Mouse (Mus musculus): ENCODE results near the gene Gng12. TPM values are rescaled to one million over a fixed set of nuclear protein-coding genes. Genes with fewer than 3 reads are reported as not detected.
"Not testable (repeated sequence)": the region's sequence is repeated elsewhere in the genome, so short reads cannot be mapped to it uniquely, and the experiment has no call there.

Gene Gng12
- polyA plus RNA-seq, 1 experiment from 2014 or later = 56.0 TPM

GRCm38 (mm10) chr6:67015739-67016519 lies 119.7 kb downstream of the Gng12 start:
- ATAC-seq (ENCODE audit: insufficient number of reproducible peaks, insufficient read depth, low FRiP score, low TSS enrichment, low read depth) = no peak
- Histone ChIP-seq H3K4me2 (no peak overlapping the region), H3K9ac (no peak overlapping the region), H3K36me3 (no peaks in the 10 kb centered on the region), H3K4me1 (no peaks in the 10 kb centered on the region), H3K4me3 (no peak overlapping the region), H3K27ac (no peak overlapping the region), H3K9me3 (no peaks in the 10 kb centered on the region), H3K27me3 (no peaks in the 10 kb centered on the region)
- WGBS = 67% methylated on average over 8 of the region's 8 CpGs

GRCm38 (mm10) chr6:67016520-67017111 lies 120.4 kb downstream of the Gng12 start:
- Histone ChIP-seq H3K9ac (no peak overlapping the region), H3K36me3 (no peaks in the 10 kb centered on the region), H3K27me3 (no peaks in the 10 kb centered on the region), H3K4me2 (no peak overlapping the region), H3K4me1 (no peaks in the 10 kb centered on the region), H3K9me3 (no peaks in the 10 kb centered on the region), H3K27ac (no peak overlapping the region), H3K4me3 (no peak overlapping the region)
- ATAC-seq (ENCODE audit: insufficient number of reproducible peaks, insufficient read depth, low FRiP score, low TSS enrichment, low read depth) = no peak
- 70% methylated on average over 7 of the region's 7 CpGs for WGBS

GRCm38 (mm10) chr6:67018365-67018764 lies 122.2 kb downstream of the Gng12 start:
- WGBS = 71% methylated on average over 4 of the region's 4 CpGs
- no peaks in the 10 kb centered on the region for H3K27me3 ChIP-seq
- no peak overlapping the region for H3K27ac ChIP-seq
- no peak overlapping the region for H3K4me3 ChIP-seq
- no peaks in the 10 kb centered on the region for H3K36me3 ChIP-seq
- ATAC-seq (ENCODE audit: insufficient number of reproducible peaks, insufficient read depth, low FRiP score, low TSS enrichment, low read depth) = no peak
- no peak overlapping the region for H3K9ac ChIP-seq
- H3K4me1 ChIP-seq = no peaks in the 10 kb centered on the region
- no peaks in the 10 kb centered on the region for H3K9me3 ChIP-seq
- no peak overlapping the region for H3K4me2 ChIP-seq

GRCm38 (mm10) chr6:67019001-67019400 lies 122.8 kb downstream of the Gng12 start:
- not testable (repeated sequence) for H3K27me3 ChIP-seq; H3K4me1 ChIP-seq; H3K36me3 ChIP-seq; ATAC-seq (ENCODE audit: insufficient number of reproducible peaks, insufficient read depth, low FRiP score, low TSS enrichment, low read depth); H3K4me3 ChIP-seq; H3K9ac ChIP-seq; H3K9me3 ChIP-seq; H3K4me2 ChIP-seq; H3K27ac ChIP-seq
- 75% methylated on average over 7 of the region's 7 CpGs for WGBS

GRCm38 (mm10) chr6:67021308-67021707 lies 125.1 kb downstream of the Gng12 start:
- H3K9me3 ChIP-seq = no peaks in the 10 kb centered on the region
- H3K9ac ChIP-seq = no peak overlapping the region
- no peaks in the 10 kb centered on the region for H3K36me3 ChIP-seq
- 88% methylated on average over 5 of the region's 5 CpGs for WGBS
- no peak for ATAC-seq (ENCODE audit: insufficient number of reproducible peaks, insufficient read depth, low FRiP score, low TSS enrichment, low read depth)
- H3K27me3 ChIP-seq = no peaks in the 10 kb centered on the region
- H3K4me3 ChIP-seq = no peak overlapping the region
- H3K27ac ChIP-seq = no peak overlapping the region
- H3K4me2 ChIP-seq = no peak overlapping the region
- H3K4me1 ChIP-seq = no peaks in the 10 kb centered on the region

GRCm38 (mm10) chr6:67023729-67024128 lies 127.5 kb downstream of the Gng12 start:
- H3K4me3 ChIP-seq = no peak overlapping the region
- no peak overlapping the region for H3K4me2 ChIP-seq
- WGBS = 84% methylated on average over 4 of the region's 4 CpGs
- H3K9ac ChIP-seq = no peak overlapping the region
- H3K4me1 ChIP-seq = 0 out of 2 replicates have a peak, but pooled peaks cover 5% of the 10 kb centered on the region
- ATAC-seq (ENCODE audit: insufficient number of reproducible peaks, insufficient read depth, low FRiP score, low TSS enrichment, low read depth) = no peak
- H3K9me3 ChIP-seq = no peaks in the 10 kb centered on the region
- H3K27ac ChIP-seq = no peak overlapping the region
- no peaks in the 10 kb centered on the region for H3K36me3 ChIP-seq
- no peaks in the 10 kb centered on the region for H3K27me3 ChIP-seq

GRCm38 (mm10) chr6:67026661-67027060 lies 130.5 kb downstream of the Gng12 start:
- no peak for ATAC-seq (ENCODE audit: insufficient number of reproducible peaks, insufficient read depth, low FRiP score, low TSS enrichment, low read depth)
- 47% methylated on average over 3 of the region's 3 CpGs for WGBS
- H3K9ac ChIP-seq = no peak overlapping the region
- no peak overlapping the region for H3K27ac ChIP-seq
- H3K36me3 ChIP-seq = no peaks in the 10 kb centered on the region
- H3K4me2 ChIP-seq = no peak overlapping the region
- 0 out of 2 replicates have a peak, but pooled peaks cover 4% of the 10 kb centered on the region for H3K27me3 ChIP-seq
- no peak overlapping the region for H3K4me3 ChIP-seq
- H3K9me3 ChIP-seq = no peaks in the 10 kb centered on the region
- 0 out of 2 replicates have a peak, but pooled peaks cover 5% of the 10 kb centered on the region for H3K4me1 ChIP-seq

- Histone ChIP-seq H3K27ac (no peak overlapping the region), H3K4me2 (no peak overlapping the region), H3K9me3 (no peaks in the 10 kb centered on the region), H3K36me3 (no peaks in the 10 kb centered on the region), H3K27me3 (0 out of 2 replicates have a peak, but pooled peaks cover 4% of the 10 kb centered on the region), H3K4me3 (no peak overlapping the region), H3K9ac (no peak overlapping the region), H3K4me1 (0 out of 2 replicates have a peak, but pooled peaks cover 5% of the 10 kb centered on the region)
- no peak for ATAC-seq (ENCODE audit: insufficient number of reproducible peaks, insufficient read depth, low FRiP score, low TSS enrichment, low read depth)
- WGBS = 56% methylated on average over 9 of the region's 9 CpGs
Observed at GRCm38 (mm10) chr6:67027438-67028142, 131.4 kb downstream of the Gng12 start.

GRCm38 (mm10) chr6:67029312-67029950 lies 133.2 kb downstream of the Gng12 start:
- Histone ChIP-seq H3K27ac (no peak overlapping the region), H3K9me3 (no peaks in the 10 kb centered on the region), H3K4me1 (peaks cover 8% of the 10 kb centered on the region; the same call in 1 of the 2 replicates), H3K9ac (no peak overlapping the region), H3K4me3 (no peak overlapping the region), H3K27me3 (0 out of 2 replicates have a peak, but pooled peaks cover 4% of the 10 kb centered on the region), H3K4me2 (no peak overlapping the region), H3K36me3 (no peaks in the 10 kb centered on the region)
- no peak for ATAC-seq (ENCODE audit: insufficient number of reproducible peaks, insufficient read depth, low FRiP score, low TSS enrichment, low read depth)
- WGBS = 33% methylated on average over 5 of the region's 5 CpGs

- Histone ChIP-seq H3K9me3 (no peaks in the 10 kb centered on the region), H3K4me2 (no peak overlapping the region), H3K36me3 (no peaks in the 10 kb centered on the region), H3K9ac (no peak overlapping the region), H3K4me1 (peaks cover 12% of the 10 kb centered on the region; the same call in 1 of the 2 replicates), H3K4me3 (no peak overlapping the region), H3K27me3 (0 out of 2 replicates have a peak, but pooled peaks cover 4% of the 10 kb centered on the region), H3K27ac (no peak overlapping the region)
- ATAC-seq (ENCODE audit: insufficient number of reproducible peaks, insufficient read depth, low FRiP score, low TSS enrichment, low read depth) = no peak
- WGBS = 25% methylated on average over 3 of the region's 3 CpGs
Observed at GRCm38 (mm10) chr6:67029987-67030386, 133.8 kb downstream of the Gng12 start.

- H3K9ac ChIP-seq = no peak overlapping the region
- WGBS = 26% methylated on average over 2 of the region's 2 CpGs
- peaks cover 14% of the 10 kb centered on the region; the same call in 1 of the 2 replicates for H3K4me1 ChIP-seq
- no peak overlapping the region for H3K27ac ChIP-seq
- H3K4me3 ChIP-seq = no peak overlapping the region
- H3K36me3 ChIP-seq = no peaks in the 10 kb centered on the region
- ATAC-seq (ENCODE audit: insufficient number of reproducible peaks, insufficient read depth, low FRiP score, low TSS enrichment, low read depth) = no peak
- no peaks in the 10 kb centered on the region for H3K9me3 ChIP-seq
- H3K4me2 ChIP-seq = no peak overlapping the region
- 0 out of 2 replicates have a peak, but pooled peaks cover 4% of the 10 kb centered on the region for H3K27me3 ChIP-seq
Observed at GRCm38 (mm10) chr6:67030416-67030815, 134.2 kb downstream of the Gng12 start.
